Mouse (Mus musculus) embryonic facial prominence, embryonic 14.5 days (tissue): ENCODE data around the gene Nrarp. TPM values are rescaled to one million over a fixed set of nuclear protein-coding genes. Genes with fewer than 3 reads are reported as not detected.

Experiments used
- ATAC-seq: fragments of 200-750 bp; cut with Nextera tagmentation; 2 replicates; pipeline ENCODE4 v1.8.0; 2017; ENCODE audit warnings: low read depth, moderate number of reproducible peaks, moderate TSS enrichment
- DNase-seq: peaks from one replicate; pipeline ENCODE4 v3.0.0-alpha.2; 2015; ENCODE audit warnings: low spot score
- H3K27ac ChIP-seq: fragments of 300-500 bp; sonication (generic); replicated peaks from 2 replicates; pipeline ENCODE4 v1.5.1; 2014; ENCODE audit warnings: low read depth, mild to moderate bottlenecking, low read length, moderate library complexity
- H3K27me3 ChIP-seq: fragments of 300-500 bp; sonication (generic); replicated peaks from 2 replicates; pipeline ENCODE4 v1.6.1; 2014; ENCODE audit warnings: low read length; ENCODE audit not compliant: control insufficient read depth, insufficient read depth
- H3K36me3 ChIP-seq: fragments of 300-500 bp; sonication (generic); 2 replicates; pipeline ENCODE4 v1.6.1; 2014; ENCODE audit warnings: low read length, mixed read lengths; ENCODE audit not compliant: control insufficient read depth, insufficient read depth
- H3K4me1 ChIP-seq: fragments of 300-500 bp; sonication (generic); 2 replicates; pipeline ENCODE4 v1.6.1; 2014; ENCODE audit warnings: antibody characterized with exemption, low read length; ENCODE audit not compliant: control insufficient read depth, insufficient read depth
- H3K4me2 ChIP-seq: fragments of 300-500 bp; sonication (generic); 2 replicates; pipeline ENCODE4 v1.6.1; 2014; ENCODE audit warnings: low read depth, mild to moderate bottlenecking, low read length, moderate library complexity, mixed read lengths
- H3K4me3 ChIP-seq: fragments of 300-500 bp; sonication (generic); 2 replicates; pipeline ENCODE4 v1.5.1; 2014; ENCODE audit warnings: low read depth, mild to moderate bottlenecking, low read length
- H3K9ac ChIP-seq: fragments of 300-500 bp; sonication (generic); 2 replicates; pipeline ENCODE4 v1.6.1; 2014; ENCODE audit warnings: low read depth, mild to moderate bottlenecking, low read length, moderate library complexity, mixed read lengths
- H3K9me3 ChIP-seq: fragments of 300-500 bp; sonication (generic); 2 replicates; pipeline ENCODE4 v1.6.1; 2016; ENCODE audit warnings: low read length; ENCODE audit not compliant: control insufficient read depth
- WGBS: fragments of 180-500 bp; shearing (Covaris S2); extraction: QIAGEN DNeasy Blood & Tissue Kit; methylation state at CpG from one replicate; pipeline ENCODE4 v1.1.7; 2014; 5-methylcytosine and 5-hydroxymethylcytosine counted together
- polyA plus RNA-seq: library from polyadenylated mRNA; unstranded; fragments of >200 nt; fragmentation: Nextera tagmentation; extraction: Ambion mirVana; gene quantifications from 2 replicates; pipeline ENCODE4 v1.2.1, GENCODE M21; 2014

Gene Nrarp
- polyA plus RNA-seq, 1 experiment from 2014 or later = 16.5 TPM

- Histone ChIP-seq H3K9ac (no peak overlapping the region), H3K36me3 (no peaks in the 10 kb centered on the region), H3K4me1 (no peaks in the 10 kb centered on the region), H3K9me3 (no peaks in the 10 kb centered on the region), H3K4me3 (no peak overlapping the region), H3K4me2 (no peak overlapping the region), H3K27me3 (no peaks in the 10 kb centered on the region), H3K27ac (no peak overlapping the region)
- ATAC-seq (no peak), DNase-seq (no peak)
- 73% methylated on average over 4 of the region's 4 CpGs for WGBS
Observed at GRCm38 (mm10) chr2:25151280-25151956, 29.1 kb upstream of the Nrarp start.

DNA sequence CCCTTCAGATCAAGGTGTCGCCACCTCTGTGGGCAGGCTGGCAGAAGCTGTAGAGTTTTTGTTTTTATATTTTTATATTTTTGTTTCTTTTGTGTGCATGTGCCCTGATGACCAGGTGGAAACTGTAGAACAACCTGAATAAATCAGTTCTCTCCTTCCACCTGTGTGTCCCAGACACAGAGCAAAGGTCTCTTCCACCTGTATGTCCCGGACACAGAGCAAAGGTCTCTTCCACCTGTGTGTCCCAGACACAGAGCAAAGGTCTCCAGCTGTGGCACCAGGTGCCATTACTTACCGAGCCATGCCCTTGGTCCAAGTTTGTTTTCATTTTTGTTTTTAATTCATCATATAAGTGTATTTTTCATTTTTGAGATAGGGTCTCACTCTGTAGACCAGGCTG, 24.4 kb upstream of the Nrarp start:
- no peak overlapping the region for H3K4me3 ChIP-seq
- H3K4me2 ChIP-seq = no peak overlapping the region
- H3K9me3 ChIP-seq = no peaks in the 10 kb centered on the region
- no peak overlapping the region for H3K27ac ChIP-seq
- no peak for ATAC-seq
- H3K4me1 ChIP-seq = no peaks in the 10 kb centered on the region
- no peak for DNase-seq
- no peaks in the 10 kb centered on the region for H3K27me3 ChIP-seq
- H3K9ac ChIP-seq = no peak overlapping the region
- H3K36me3 ChIP-seq = no peaks in the 10 kb centered on the region
- 81% methylated on average over 3 of the region's 3 CpGs for WGBS

- 38% methylated on average over 2 of the region's 2 CpGs for WGBS
- DNase-seq (no peak), ATAC-seq (no peak)
- H3K27ac ChIP-seq = no peak overlapping the region
- no peaks in the 10 kb centered on the region for H3K27me3 ChIP-seq
- H3K4me2 ChIP-seq = no peak overlapping the region
- no peaks in the 10 kb centered on the region for H3K4me1 ChIP-seq
- H3K9ac ChIP-seq = no peak overlapping the region
- H3K36me3 ChIP-seq = no peaks in the 10 kb centered on the region
- no peaks in the 10 kb centered on the region for H3K9me3 ChIP-seq
- H3K4me3 ChIP-seq = no peak overlapping the region
Observed at GRCm38 (mm10) chr2:25156990-25157389, 23.6 kb upstream of the Nrarp start.

DNA sequence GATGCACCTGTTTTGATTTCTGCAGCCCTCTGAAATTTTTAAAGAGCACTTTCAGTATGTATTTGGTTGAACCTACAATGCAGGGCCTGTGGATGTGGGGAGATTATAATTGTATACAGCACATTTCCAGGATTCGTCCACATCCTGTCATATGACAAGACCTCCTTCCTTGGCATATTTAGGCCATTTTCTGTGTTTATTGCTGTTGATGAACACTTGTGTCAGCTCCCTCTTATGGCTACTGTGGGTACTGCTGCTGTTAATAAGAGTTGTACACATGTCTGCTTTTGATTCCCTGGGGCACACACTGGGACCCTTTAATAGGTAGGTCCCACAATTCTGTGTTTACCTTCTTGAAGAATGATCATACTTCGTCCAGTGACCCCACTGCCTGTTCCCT, 22.9 kb upstream of the Nrarp start:
- Histone ChIP-seq H3K4me3 (no peak overlapping the region), H3K9me3 (no peaks in the 10 kb centered on the region), H3K36me3 (no peaks in the 10 kb centered on the region), H3K27me3 (no peaks in the 10 kb centered on the region), H3K4me1 (no peaks in the 10 kb centered on the region), H3K4me2 (no peak overlapping the region), H3K27ac (no peak overlapping the region), H3K9ac (no peak overlapping the region)
- 50% methylated on average over 2 of the region's 2 CpGs for WGBS
- ATAC-seq (no peak), DNase-seq (peak; percentile 44)

GRCm38 (mm10) chr2:25167481-25167880, 13.1 kb upstream of the Nrarp start:
- H3K4me1 ChIP-seq = peaks cover 11% of the 10 kb centered on the region; the same call in 1 of the 2 replicates
- H3K27me3 ChIP-seq = no peaks in the 10 kb centered on the region
- peak overlapping the region; percentile 61 for H3K27ac ChIP-seq
- WGBS = 38% methylated on average over 4 of the region's 4 CpGs
- H3K4me3 ChIP-seq = peak overlapping the region; percentile 45
- H3K9me3 ChIP-seq = no peaks in the 10 kb centered on the region
- ATAC-seq = no peak
- H3K4me2 ChIP-seq = peak overlapping the region; percentile 93
- no peak for DNase-seq
- peak overlapping the region; percentile 74 for H3K9ac ChIP-seq
- H3K36me3 ChIP-seq = no peaks in the 10 kb centered on the region

GRCm38 (mm10) chr2:25167919-25168664, 12.5 kb upstream of the Nrarp start:
- 1% methylated on average over 26 of the region's 41 CpGs for WGBS
- Histone ChIP-seq H3K36me3 (no peaks in the 10 kb centered on the region), H3K4me3 (peak overlapping the region; percentile 45), H3K4me2 (peak overlapping the region; percentile 93), H3K9ac (peak overlapping the region; percentile 74), H3K4me1 (peaks cover 11% of the 10 kb centered on the region; the same call in 1 of the 2 replicates), H3K9me3 (no peaks in the 10 kb centered on the region), H3K27ac (peak overlapping the region; percentile 61), H3K27me3 (no peaks in the 10 kb centered on the region)
- peak; percentile 58 for ATAC-seq
- DNase-seq = peak; percentile 80

GRCm38 (mm10) chr2:25168665-25168978, 11.9 kb upstream of the Nrarp start:
- H3K9me3 ChIP-seq = no peaks in the 10 kb centered on the region
- ATAC-seq = no peak; the same call in 1 of the 2 replicates

GRCm38 (mm10) chr2:25169778-25170177, 10.8 kb upstream of the Nrarp start:
- Histone ChIP-seq H3K9ac (no peak overlapping the region), H3K4me1 (no peaks in the 10 kb centered on the region; the same call in 1 of the 2 replicates)
- WGBS = 20% methylated on average over 5 of the region's 5 CpGs

More at GRCm38 (mm10) chr2:25168665-25168978, 11.9 kb upstream of the Nrarp start:
- Histone ChIP-seq H3K4me3 (peak overlapping the region; percentile 45), H3K9ac (peak overlapping the region; percentile 74), H3K36me3 (no peaks in the 10 kb centered on the region), H3K4me2 (peak overlapping the region; percentile 93), H3K4me1 (peaks cover 6% of the 10 kb centered on the region; the same call in 1 of the 2 replicates), H3K27ac (peak overlapping the region; percentile 16; the same call in 1 of the 2 replicates), H3K27me3 (no peaks in the 10 kb centered on the region)
- no peak for DNase-seq
- 17% methylated on average over 2 of the region's 2 CpGs for WGBS

More at GRCm38 (mm10) chr2:25169778-25170177, 10.8 kb upstream of the Nrarp start:
- ATAC-seq = no peak
- Histone ChIP-seq H3K4me2 (no peak overlapping the region), H3K36me3 (no peaks in the 10 kb centered on the region), H3K27me3 (no peaks in the 10 kb centered on the region), H3K4me3 (no peak overlapping the region), H3K27ac (no peak overlapping the region), H3K9me3 (no peaks in the 10 kb centered on the region)
- no peak for DNase-seq
